10 mouse cellular contexts compared by ENCODE assay signal in genomic region chr5:73503015-73503757, GRCm38 (mm10). TPM values are rescaled to one million over a fixed set of nuclear protein-coding genes. Genes with fewer than 3 reads are reported as not detected.
DNase-seq lines count a peak whose midpoint lies in the region; ATAC-seq and TF ChIP-seq lines count a peak whose summit lies in the region.
"Had no signal": no experiment of that assay in that cellular context is flagged by ENCODE, and none has a peak within 500 bp of the region (broad histone marks: within the 10 kb centered on the region; RNA-seq: fewer than 3 reads in every experiment).

No protein-coding gene starts in this region.

- TF ChIP-seq EP300 in heart, postnatal 0 days (IDR thresholded peaks at IDR 0.05; ENCODE audit: low read depth): no peak

- H3K27ac ChIP-seq in heart, postnatal 0 days (ENCODE audit: low read depth): 0 out of 2 replicates have a peak overlapping the region, but pooled peaks have one; percentile 9
- peak overlapping the region; percentile 27; the same call in 1 of the 2 replicates for H3K27ac ChIP-seq in ES-E14 (ENCODE audit: insufficient read depth, low read depth, low read length, poor library complexity, severe bottlenecking)
- H3K27ac ChIP-seq in midbrain, embryonic 15.5 days: no peak overlapping the region

- 45% methylated on average over 12 of the region's 12 CpGs for WGBS in heart, postnatal 0 days
- WGBS in midbrain, embryonic 15.5 days: 83% methylated on average over 12 of the region's 12 CpGs

- H3K36me3 ChIP-seq in heart, postnatal 0 days (replicated peaks; ENCODE audit: control insufficient read depth, insufficient read depth, low read length): no peaks in the 10 kb centered on the region
- peaks cover 2% of the 10 kb centered on the region; the same call in 1 of the 2 replicates for H3K36me3 ChIP-seq in ES-E14 (ENCODE audit: control insufficient read depth, insufficient read depth, low read length, poor library complexity, severe bottlenecking)
- H3K36me3 ChIP-seq in midbrain, embryonic 15.5 days (replicated peaks): no peaks in the 10 kb centered on the region

- in situ Hi-C loops in ES-E14 (cut with MboI; ENCODE audit: low sequenced_read_pairs in 2 of 2, unreplicated experiment in 2 of 2): no loop called here

- TF ChIP-seq CTCF in heart, postnatal 0 days (IDR thresholded peaks at IDR 0.05; ENCODE audit: low read depth): no peak; the same call in 1 of the 2 replicates

- H3K27me3 ChIP-seq in heart, postnatal 0 days (ENCODE audit: control insufficient read depth, insufficient read depth, low read length): no peaks in the 10 kb centered on the region
- no peaks in the 10 kb centered on the region for H3K27me3 ChIP-seq in midbrain, embryonic 15.5 days (replicated peaks)

- H3K4me2 ChIP-seq in heart, postnatal 0 days (ENCODE audit: low read depth, low read length): no peak overlapping the region
- no peak overlapping the region for H3K4me2 ChIP-seq in midbrain, embryonic 15.5 days

- H3K4me1 ChIP-seq in heart, postnatal 0 days (ENCODE audit: control insufficient read depth, insufficient read depth): peaks cover 17% of the 10 kb centered on the region; the same call in 1 of the 2 replicates
- H3K4me1 ChIP-seq in ES-E14 (ENCODE audit: control insufficient read depth in 2 of 2, insufficient read depth in 2 of 2, low read length in 2 of 2, poor library complexity in 1 of 2): peaks cover 0 to 26% of the 10 kb centered on the region in 2 experiments; a peak in 1 of 4 replicates
- H3K4me1 ChIP-seq in midbrain, embryonic 15.5 days: no peaks in the 10 kb centered on the region

- peak; percentile 42; the same call in 1 of the 2 replicates for ATAC-seq in heart, postnatal 0 days (ENCODE audit: insufficient read depth, low read depth)
- ATAC-seq in midbrain, embryonic 15.5 days (replicated peaks): no peak
- ATAC-seq: lung, postnatal 0 days had no signal

- no peak overlapping the region for H3K9ac ChIP-seq in heart, postnatal 0 days (replicated peaks; ENCODE audit: low read depth, low read length)
- H3K9ac ChIP-seq in ES-E14 (ENCODE audit: insufficient read depth, low read depth, low read length, poor library complexity, severe bottlenecking): peak overlapping the region; percentile 61; the same call in 1 of the 2 replicates
- no peak overlapping the region for H3K9ac ChIP-seq in midbrain, embryonic 15.5 days

- H3K9me3 ChIP-seq in heart, postnatal 0 days (replicated peaks; ENCODE audit: control insufficient read depth, low read length): no peaks in the 10 kb centered on the region
- no peaks in the 10 kb centered on the region for H3K9me3 ChIP-seq in ES-E14 (ENCODE audit: control insufficient read depth, insufficient read depth, low read depth, low read length)
- H3K9me3 ChIP-seq in midbrain, embryonic 15.5 days: no peaks in the 10 kb centered on the region
- H3K9me3 ChIP-seq: G1E had no signal

- no peak overlapping the region for H3K4me3 ChIP-seq in heart, postnatal 0 days (ENCODE audit: low read depth, low read length)
- peak overlapping the region; percentile 46 to 52 for H3K4me3 ChIP-seq in ES-E14 (ENCODE audit: insufficient read depth in 1 of 2, low read depth in 1 of 2, low read length in 2 of 2, poor library complexity in 1 of 2, severe bottlenecking in 1 of 2)
- H3K4me3 ChIP-seq in midbrain, embryonic 15.5 days: no peak overlapping the region

- DNase-seq in heart, postnatal 0 days (ENCODE audit: low spot score): no peak
- no peak for DNase-seq in heart, adult 18-20 months
- peak; percentile 7 for DNase-seq in A20 (ENCODE audit: low read depth, low spot score)
- DNase-seq in ES-E14 (ENCODE audit: low read depth, low spot score): no peak
- DNase-seq in forelimb bud, embryonic 11.5 days (ENCODE audit: low read depth, low spot score): peak; percentile 24
- no peak for DNase-seq in thymus, postnatal 36 days
- DNase-seq in T-cell, adult 2 months (ENCODE audit: low spot score): no peak

TF ChIP-seq in ES-E14, 5 proteins besides CTCF, POLR2A, EP300 and RAD21:
- no peak for TF ChIP-seq CHD2 (IDR thresholded peaks at IDR 0.05; ENCODE audit: low read depth, low read length)
- TF ChIP-seq ZNF384 (IDR thresholded peaks at IDR 0.05; ENCODE audit: low read depth, low read length): no peak
- no peak for TF ChIP-seq ZC3H11A (IDR thresholded peaks at IDR 0.05; ENCODE audit: borderline replicate concordance, low read depth, low read length)
- no peak for TF ChIP-seq HCFC1 (IDR thresholded peaks at IDR 0.05; ENCODE audit: borderline replicate concordance, insufficient read depth, low read length)

RNA-seq across cellular contexts. Expression of gene Dcun1d4, which starts 22.4 kb away (rescaled TPM):
- total RNA-seq in heart, postnatal 0 days (2014; rRNA removed; ENCODE audit: low replicate concordance): 5.2 and 5.6 TPM in 2 replicates
- polyA plus RNA-seq in heart, postnatal 0 days (2015; fragmentation: Nextera tagmentation; extraction: Ambion mirVana): 9.9 and 10.4 TPM in 2 replicates
- total RNA-seq in heart, adult 18-20 months (2021): 10 to 100 TPM; 16.3 to 18.8 TPM
- total RNA-seq in ES-E14 (2012; rRNA removed): 14.9 and 15.2 TPM in 2 replicates
- polyA plus RNA-seq in midbrain, embryonic 15.5 days (2015; fragmentation: Nextera tagmentation; extraction: Ambion mirVana): 46.7 and 52.2 TPM in 2 replicates

Comparison
In these comparisons a context has a peak if more than half of its experiments do, and no peak if none do; other contexts are left out.
1. DNase-seq: peak in A20 (single experiment) and forelimb bud, embryonic 11.5 days (single experiment); none in heart, postnatal 0 days (single experiment), heart, adult 18-20 months (0 of 2), ES-E14 (single experiment), thymus, postnatal 36 days (0 of 2) and T-cell, adult 2 months (single experiment).
2. H3K4me3 ChIP-seq: peak in ES-E14 (2 of 2); none in heart, postnatal 0 days (single experiment) and midbrain, embryonic 15.5 days (single experiment).